9 mouse cellular contexts compared by ENCODE assay signal in the genomic region with DNA sequence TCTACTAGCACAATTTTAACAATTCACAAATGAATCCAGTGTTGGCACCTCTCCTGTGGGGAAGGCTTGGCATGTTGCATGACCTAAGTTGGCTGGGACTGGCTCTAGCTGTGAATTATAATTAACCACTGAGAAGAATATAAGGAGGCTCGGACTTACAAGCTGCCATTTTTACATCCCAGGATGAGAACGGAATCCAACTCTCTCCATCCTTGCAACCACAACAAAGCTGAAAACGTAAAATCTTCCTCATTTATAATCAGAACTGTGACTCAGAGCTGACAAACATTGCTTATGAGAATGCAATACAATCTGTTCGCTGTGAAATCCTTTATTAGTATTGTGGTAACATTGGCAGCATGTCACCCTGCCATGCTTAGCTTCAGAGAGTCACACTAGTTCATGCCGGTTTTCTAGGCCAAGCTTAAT.
DNase-seq lines count a peak whose midpoint lies in the region; ATAC-seq and TF ChIP-seq lines count a peak whose summit lies in the region.
"Had no signal": no experiment of that assay in that cellular context is flagged by ENCODE, and none has a peak within 500 bp of the region (broad histone marks: within the 10 kb centered on the region; RNA-seq: fewer than 3 reads in every experiment).

No protein-coding gene starts in this region.

- ATAC-seq in heart, embryonic 13.5 days (ENCODE audit: extremely low read depth, insufficient number of reproducible peaks, low FRiP score, low TSS enrichment), result no peak

- no peak overlapping the region for H3ac ChIP-seq in myocyte (ENCODE audit: control insufficient read depth, insufficient read length)

- no peak for TF ChIP-seq POLR2A in myocyte (IDR thresholded peaks at IDR 0.05; ENCODE audit: insufficient read length, low read depth)

- intact Hi-C loops in heart, postnatal 36 days (cut with DNase I), result no loop called here

- peaks cover 39% of the 10 kb centered on the region for H3K4me1 ChIP-seq in heart, embryonic 13.5 days
- H3K4me1 ChIP-seq: megakaryocyte, embryonic 14.5 days had no signal

- no peak overlapping the region for H3K4me3 ChIP-seq in heart, embryonic 13.5 days
- H3K4me3 ChIP-seq in myocyte, result no peak overlapping the region
- H3K4me3 ChIP-seq: megakaryocyte, embryonic 14.5 days had no signal

- no peaks in the 10 kb centered on the region for H3K27me3 ChIP-seq in heart, embryonic 13.5 days (replicated peaks)
- no peaks in the 10 kb centered on the region for H3K27me3 ChIP-seq in myocyte (ENCODE audit: control insufficient read depth, insufficient read depth, insufficient read length)
- H3K27me3 ChIP-seq: megakaryocyte, embryonic 14.5 days had no signal

- H3K27ac ChIP-seq in heart, embryonic 13.5 days (replicated peaks), result peak overlapping the region; percentile 91

- no peaks in the 10 kb centered on the region for H3K36me3 ChIP-seq in heart, embryonic 13.5 days
- H3K36me3 ChIP-seq in myocyte (ENCODE audit: control insufficient read depth, insufficient read depth), result no peaks in the 10 kb centered on the region

- DNase-seq in heart, postnatal 36 days, result no peak
- peak; percentile 87 for DNase-seq in cerebellum, adult 8-10 months
- peak; percentile 60 to 85 for DNase-seq in layer of hippocampus, adult 18-20 months (ENCODE audit: low spot score in 2 of 2)
- no peak for DNase-seq in liver
- no peak for DNase-seq in lung, postnatal 14 days
- no peak for DNase-seq in embryo, embryonic 9.5 days (ENCODE audit: extremely low spot score)

- no peaks in the 10 kb centered on the region for H3K9me3 ChIP-seq in heart, embryonic 13.5 days
- H3K9me3 ChIP-seq: megakaryocyte, embryonic 14.5 days had no signal

- peaks cover 16% of the 10 kb centered on the region for H3K79me2 ChIP-seq in myocyte (ENCODE audit: control insufficient read depth, insufficient read depth)

- 0 out of 2 replicates have a peak overlapping the region, but pooled peaks have one; percentile 22 for H3K4me2 ChIP-seq in heart, embryonic 13.5 days
- H3K4me2 ChIP-seq in myocyte (ENCODE audit: low read depth), result peak overlapping the region; percentile 69

- 68% methylated on average over 5 of the region's 5 CpGs for WGBS in heart, embryonic 13.5 days

- peak overlapping the region; percentile 25; the same call in 1 of the 2 replicates for H3K9ac ChIP-seq in heart, embryonic 13.5 days

TF ChIP-seq in myocyte, 11 proteins besides CTCF, POLR2A, EP300 and RAD21:
- TF ChIP-seq CEBPB (IDR thresholded peaks at IDR 0.05; ENCODE audit: insufficient read depth, poor library complexity, severe bottlenecking), result peak; percentile 43; the same call in 1 of the 2 replicates
- no peak for TF ChIP-seq USF1 (IDR thresholded peaks at IDR 0.05; ENCODE audit: low read depth)

Comparison
In these comparisons a context has a peak if more than half of its experiments do, and no peak if none do; other contexts are left out.
1. DNase-seq: peak in cerebellum, adult 8-10 months (single experiment) and layer of hippocampus, adult 18-20 months (2 of 2); none in heart, postnatal 36 days (0 of 2), liver (single experiment), lung, postnatal 14 days (single experiment) and embryo, embryonic 9.5 days (single experiment).